Mouse (Mus musculus) neural tube, embryonic 13.5 days (tissue): ENCODE results near the gene Fzd1. TPM values are rescaled to one million over a fixed set of nuclear protein-coding genes. Genes with fewer than 3 reads are reported as not detected.

ENCODE experiments used
- ATAC-seq: fragments of 200-750 bp; cut with Nextera tagmentation; 2 replicates; pipeline ENCODE4 v1.8.0; 2017; ENCODE audit warnings: low read depth, mild to moderate bottlenecking, moderate TSS enrichment, moderate library complexity
- H3K27ac ChIP-seq: fragments of 300-500 bp; sonication (generic); replicated peaks from 2 replicates; pipeline ENCODE4 v1.5.1; 2015; ENCODE audit warnings: moderate library complexity, mild to moderate bottlenecking, inconsistent platforms
- H3K27me3 ChIP-seq: fragments of 300-500 bp; sonication (generic); 2 replicates; pipeline ENCODE4 v1.6.1; 2015; ENCODE audit warnings: mild to moderate bottlenecking, inconsistent platforms
- H3K36me3 ChIP-seq: fragments of 300-500 bp; sonication (generic); 2 replicates; pipeline ENCODE4 v1.6.1; 2015; ENCODE audit warnings: mild to moderate bottlenecking, inconsistent platforms
- H3K4me1 ChIP-seq: fragments of 300-500 bp; sonication (generic); replicated peaks from 2 replicates; pipeline ENCODE4 v1.6.1; 2015; ENCODE audit warnings: inconsistent platforms
- H3K4me2 ChIP-seq: fragments of 300-500 bp; sonication (generic); 2 replicates; pipeline ENCODE4 v1.6.1; 2015; ENCODE audit warnings: inconsistent platforms, mild to moderate bottlenecking, moderate library complexity
- H3K4me3 ChIP-seq: fragments of 300-500 bp; sonication (generic); 2 replicates; pipeline ENCODE4 v1.5.1; 2015; ENCODE audit warnings: mild to moderate bottlenecking, inconsistent platforms
- H3K9ac ChIP-seq: fragments of 300-500 bp; sonication (generic); 2 replicates; pipeline ENCODE4 v1.6.1; 2015; ENCODE audit warnings: moderate library complexity, mild to moderate bottlenecking, inconsistent platforms
- H3K9me3 ChIP-seq: fragments of 300-500 bp; sonication (generic); 2 replicates; pipeline ENCODE4 v1.6.1; 2016; ENCODE audit warnings: inconsistent platforms
- WGBS: fragments of 180-500 bp; shearing (Covaris S2); methylation state at CpG from one replicate; pipeline ENCODE4 v1.1.7; 2015; 5-methylcytosine and 5-hydroxymethylcytosine counted together
- polyA plus RNA-seq: library from polyadenylated mRNA; unstranded; fragments of >200 nt; fragmentation: Nextera tagmentation; extraction: Ambion mirVana; gene quantifications from 2 replicates; pipeline ENCODE4 v1.2.1, GENCODE M21; 2015

The Fzd1 gene
- polyA plus RNA-seq, 1 experiment from 2014 or later = 9.8 TPM

- no peak for ATAC-seq
- 71% methylated on average over 1 of the region's 1 CpGs for WGBS
- no peak overlapping the region for H3K9ac ChIP-seq
- H3K36me3 ChIP-seq = no peaks in the 10 kb centered on the region
- no peaks in the 10 kb centered on the region; the same call in 1 of the 2 replicates for H3K27me3 ChIP-seq
- peaks cover 9% of the 10 kb centered on the region for H3K4me1 ChIP-seq
- H3K9me3 ChIP-seq = no peaks in the 10 kb centered on the region
- no peak overlapping the region for H3K4me3 ChIP-seq
- H3K27ac ChIP-seq = no peak overlapping the region
- H3K4me2 ChIP-seq = no peak overlapping the region
Measured at GRCm38 (mm10) chr5:4770609-4771008, 12.8 kb upstream of the Fzd1 start.

- 83% methylated on average over 2 of the region's 2 CpGs for WGBS
- Histone ChIP-seq H3K4me2 (no peak overlapping the region), H3K36me3 (no peaks in the 10 kb centered on the region), H3K9me3 (no peaks in the 10 kb centered on the region), H3K4me1 (no peaks in the 10 kb centered on the region), H3K27ac (no peak overlapping the region), H3K4me3 (no peak overlapping the region), H3K27me3 (no peaks in the 10 kb centered on the region; the same call in 1 of the 2 replicates), H3K9ac (no peak overlapping the region)
- no peak for ATAC-seq
Measured at GRCm38 (mm10) chr5:4767896-4768295, 10.1 kb upstream of the Fzd1 start.

- Histone ChIP-seq H3K4me2 (no peak overlapping the region), H3K27ac (no peak overlapping the region), H3K36me3 (no peaks in the 10 kb centered on the region), H3K9ac (no peak overlapping the region), H3K9me3 (no peaks in the 10 kb centered on the region), H3K4me1 (no peaks in the 10 kb centered on the region), H3K4me3 (no peak overlapping the region), H3K27me3 (no peaks in the 10 kb centered on the region; the same call in 1 of the 2 replicates)
- ATAC-seq = no peak
- 84% methylated on average over 5 of the region's 5 CpGs for WGBS
Measured at GRCm38 (mm10) chr5:4766719-4767118, 8.9 kb upstream of the Fzd1 start.

- no peak overlapping the region for H3K9ac ChIP-seq
- H3K27ac ChIP-seq = no peak overlapping the region
- ATAC-seq = no peak
- H3K4me3 ChIP-seq = no peak overlapping the region
- H3K27me3 ChIP-seq = peaks cover 8% of the 10 kb centered on the region
- H3K4me1 ChIP-seq = peaks cover 6% of the 10 kb centered on the region
- H3K36me3 ChIP-seq = no peaks in the 10 kb centered on the region
- no peak overlapping the region for H3K4me2 ChIP-seq
- no peaks in the 10 kb centered on the region for H3K9me3 ChIP-seq
Measured at GRCm38 (mm10) chr5:4761891-4762290, 4.1 kb upstream of the Fzd1 start.

- ATAC-seq = no peak; the same call in 1 of the 2 replicates
- Histone ChIP-seq H3K9me3 (no peaks in the 10 kb centered on the region), H3K4me1 (peaks cover 34% of the 10 kb centered on the region), H3K4me3 (peak overlapping the region; percentile 60), H3K27ac (peak overlapping the region; percentile 88), H3K4me2 (peak overlapping the region; percentile 92), H3K27me3 (peaks cover 35% of the 10 kb centered on the region), H3K9ac (peak overlapping the region; percentile 75), H3K36me3 (no peaks in the 10 kb centered on the region)
- WGBS = 1% methylated on average over 23 of the region's 23 CpGs
Measured at GRCm38 (mm10) chr5:4758331-4759080, 671 bp upstream of the Fzd1 start.

DNA sequence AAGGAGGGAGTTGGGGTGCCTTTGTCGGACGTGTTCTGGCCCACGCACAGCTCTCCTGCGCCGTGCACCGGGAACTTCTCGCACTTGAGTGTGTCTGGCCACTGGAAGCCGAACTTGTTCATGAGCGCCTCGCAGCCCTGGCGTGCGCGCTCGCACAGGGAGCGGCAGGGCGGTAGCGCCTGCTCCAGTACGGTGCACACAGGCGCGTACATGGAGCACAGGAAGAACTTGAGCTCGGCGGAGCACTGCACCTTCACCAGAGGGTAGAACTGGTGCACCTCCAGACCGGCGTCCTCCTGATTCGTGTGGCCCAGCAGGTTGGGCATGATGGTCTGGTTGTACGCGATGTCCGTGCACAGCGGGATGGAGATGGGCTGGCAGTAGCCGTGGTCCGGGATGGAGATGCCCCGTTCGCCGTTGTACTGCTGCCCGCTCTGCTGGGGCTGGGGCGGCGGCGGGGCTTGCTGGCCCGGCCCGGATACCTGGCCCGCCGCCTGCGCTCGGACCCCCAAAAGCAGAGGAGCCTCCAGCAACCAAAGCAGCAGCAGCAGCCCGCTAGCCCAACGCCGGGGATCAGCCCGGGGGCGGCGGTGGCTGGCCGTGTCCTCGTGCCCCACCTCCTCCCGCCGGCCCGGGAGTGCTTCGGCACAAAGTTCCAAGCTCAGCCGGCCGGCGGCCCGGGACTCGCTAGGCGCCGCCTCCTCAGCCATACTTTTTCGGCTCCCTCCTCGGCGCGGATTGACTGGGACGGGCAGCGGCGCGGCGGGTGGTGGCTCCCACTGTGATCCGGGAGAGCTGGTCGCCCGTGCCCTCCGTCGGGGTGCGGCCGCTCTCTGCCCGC is 744 bp downstream of the Fzd1 start:
- peaks cover 35% of the 10 kb centered on the region for H3K27me3 ChIP-seq
- peak; percentile 71 for ATAC-seq
- peak overlapping the region; percentile 88 for H3K27ac ChIP-seq
- peak overlapping the region; percentile 92 for H3K4me2 ChIP-seq
- no peaks in the 10 kb centered on the region for H3K9me3 ChIP-seq
- under 1% methylated on average over 80 of the region's 80 CpGs for WGBS
- peak overlapping the region; percentile 75 for H3K9ac ChIP-seq
- peaks cover 35% of the 10 kb centered on the region for H3K4me1 ChIP-seq
- H3K4me3 ChIP-seq = peak overlapping the region; percentile 60
- no peaks in the 10 kb centered on the region for H3K36me3 ChIP-seq

DNA sequence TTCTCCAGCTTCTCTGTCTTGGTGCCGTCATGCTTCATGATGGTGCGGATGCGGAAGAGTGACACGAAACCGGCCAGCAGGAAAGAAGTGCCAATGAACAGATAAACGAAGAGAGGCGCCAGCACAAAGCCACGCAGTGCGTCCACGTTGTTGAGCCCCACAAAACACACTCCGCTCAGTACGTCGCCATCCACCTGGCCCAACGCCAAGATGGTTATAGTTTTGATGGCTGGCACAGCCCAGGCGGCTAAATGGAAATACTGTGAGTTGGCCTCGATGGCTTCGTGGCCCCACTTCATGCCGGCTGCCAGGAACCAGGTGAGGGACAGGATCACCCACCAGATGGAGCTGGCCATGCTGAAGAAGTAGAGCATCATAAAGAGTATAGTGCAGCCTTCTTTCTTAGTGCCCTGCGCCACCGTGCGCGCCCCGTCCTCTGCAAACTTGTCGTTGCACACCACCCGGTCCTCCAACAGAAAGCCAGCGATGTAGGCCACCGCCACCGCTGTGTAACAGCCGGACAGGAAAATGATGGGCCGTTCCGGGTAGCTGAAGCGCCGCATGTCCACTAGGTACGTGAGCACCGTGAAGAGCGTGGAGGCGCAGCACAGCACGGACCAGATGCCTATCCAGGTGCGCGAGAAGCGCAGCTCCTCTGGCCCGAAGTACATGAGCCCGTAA is 1.7 kb downstream of the Fzd1 start:
- no peaks in the 10 kb centered on the region for H3K36me3 ChIP-seq
- WGBS = 4% methylated on average over 43 of the region's 43 CpGs
- peak overlapping the region; percentile 60 for H3K4me3 ChIP-seq
- peak overlapping the region; percentile 88; the same call in 1 of the 2 replicates for H3K27ac ChIP-seq
- peak overlapping the region; percentile 75 for H3K9ac ChIP-seq
- ATAC-seq = peak; percentile 8; the same call in 1 of the 2 replicates
- peaks cover 35% of the 10 kb centered on the region for H3K27me3 ChIP-seq
- peaks cover 39% of the 10 kb centered on the region for H3K4me1 ChIP-seq
- H3K9me3 ChIP-seq = no peaks in the 10 kb centered on the region
- H3K4me2 ChIP-seq = peak overlapping the region; percentile 92

GRCm38 (mm10) chr5:4755326-4755725 is 2.5 kb downstream of the Fzd1 start:
- no peak overlapping the region for H3K27ac ChIP-seq
- no peak for ATAC-seq

GRCm38 (mm10) chr5:4754701-4755281 is 3.0 kb downstream of the Fzd1 start:
- 33% methylated on average over 9 of the region's 9 CpGs for whole genome bisulfite sequencing
- no peaks in the 10 kb centered on the region for H3K36me3 ChIP-seq
- peak overlapping the region; percentile 92 for H3K4me2 ChIP-seq
- no peak for ATAC-seq
- peak overlapping the region; percentile 75 for H3K9ac ChIP-seq
- H3K4me3 ChIP-seq = peak overlapping the region; percentile 60
- no peak overlapping the region for H3K27ac ChIP-seq
- no peaks in the 10 kb centered on the region for H3K9me3 ChIP-seq
- peaks cover 28% of the 10 kb centered on the region for H3K27me3 ChIP-seq
- H3K4me1 ChIP-seq = peaks cover 39% of the 10 kb centered on the region

More at GRCm38 (mm10) chr5:4755326-4755725, 2.5 kb downstream of the Fzd1 start:
- Histone ChIP-seq H3K9me3 (no peaks in the 10 kb centered on the region), H3K4me1 (peaks cover 39% of the 10 kb centered on the region), H3K9ac (peak overlapping the region; percentile 75), H3K36me3 (no peaks in the 10 kb centered on the region), H3K4me2 (peak overlapping the region; percentile 92), H3K27me3 (peaks cover 31% of the 10 kb centered on the region), H3K4me3 (peak overlapping the region; percentile 60)
- WGBS = 37% methylated on average over 11 of the region's 11 CpGs

DNA sequence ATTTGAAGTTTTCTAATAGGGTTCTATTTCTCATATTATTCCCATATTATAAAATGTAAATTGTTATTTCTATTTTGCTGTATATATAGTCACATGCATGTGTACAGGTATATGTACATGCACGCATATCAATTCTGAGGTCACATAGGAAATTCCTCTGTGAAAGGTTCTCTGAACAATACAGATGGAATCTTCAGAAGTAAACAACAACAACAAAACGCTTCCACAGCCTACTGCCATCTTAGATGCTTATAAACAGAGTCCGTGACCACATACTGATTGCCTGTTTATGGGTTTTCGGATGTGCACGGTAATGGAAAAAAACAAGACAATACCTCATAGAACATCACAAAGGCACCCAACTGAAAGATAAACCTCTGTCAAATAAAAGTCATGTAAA is 4.7 kb downstream of the Fzd1 start:
- Histone ChIP-seq H3K27ac (no peak overlapping the region), H3K36me3 (no peaks in the 10 kb centered on the region), H3K27me3 (peaks cover 28% of the 10 kb centered on the region), H3K4me2 (peak overlapping the region; percentile 9; the same call in 1 of the 2 replicates), H3K4me3 (no peak overlapping the region), H3K4me1 (peaks cover 33% of the 10 kb centered on the region), H3K9me3 (no peaks in the 10 kb centered on the region), H3K9ac (no peak overlapping the region)
- WGBS = 75% methylated on average over 5 of the region's 5 CpGs
- ATAC-seq = no peak

DNA sequence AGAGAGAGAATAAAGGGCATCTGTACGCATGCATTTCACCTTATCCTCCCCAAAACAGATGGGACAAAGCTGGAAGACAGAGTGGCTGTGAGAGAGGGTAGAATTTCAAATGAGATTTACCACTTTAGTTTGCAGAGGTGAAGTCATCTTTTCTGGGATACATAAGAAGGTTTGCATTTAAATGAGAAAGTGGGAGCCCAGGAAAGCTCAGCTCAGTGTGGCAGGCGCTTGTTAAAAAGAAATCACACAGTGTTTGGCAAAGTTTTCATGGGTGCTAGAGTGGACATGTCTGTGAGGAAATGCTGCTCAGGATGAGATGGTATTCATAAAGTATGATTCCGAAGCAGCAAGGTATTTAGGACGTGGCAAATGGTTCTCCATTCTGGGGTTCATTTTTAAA is 15.1 kb downstream of the Fzd1 start:
- H3K4me1 ChIP-seq = peaks cover 6% of the 10 kb centered on the region; the same call in 1 of the 2 replicates
- no peak overlapping the region for H3K4me2 ChIP-seq
- 73% methylated on average over 4 of the region's 4 CpGs for WGBS
- no peak for ATAC-seq
- no peak overlapping the region for H3K9ac ChIP-seq
- H3K27me3 ChIP-seq = no peaks in the 10 kb centered on the region; the same call in none of the 2 replicates
- no peaks in the 10 kb centered on the region for H3K9me3 ChIP-seq
- H3K4me3 ChIP-seq = no peak overlapping the region
- H3K36me3 ChIP-seq = no peaks in the 10 kb centered on the region
- H3K27ac ChIP-seq = no peak overlapping the region
